Mouse (Mus musculus) midbrain, postnatal 0 days (tissue): Measurements from ENCODE around the gene Adnp. TPM values are rescaled to one million over a fixed set of nuclear protein-coding genes. Genes with fewer than 3 reads are reported as not detected.
A peak's percentile ranks its signal among the peaks of the same experiment; 100 is the strongest.

Experiments used
- ATAC-seq: fragments of 200-750 bp; cut with Nextera tagmentation; 2 replicates; pipeline ENCODE4 v1.8.0; 2017; ENCODE audit warnings: moderate number of reproducible peaks, mild to moderate bottlenecking, moderate TSS enrichment, moderate library complexity; ENCODE audit not compliant: low FRiP score
- DNase-seq: peaks from one replicate; pipeline ENCODE4 v3.0.0-alpha.2; 2015; ENCODE audit warnings: low spot score
- H3K27ac ChIP-seq: fragments of 300-500 bp; sonication (generic); 2 replicates; pipeline ENCODE4 v1.5.1; 2014; ENCODE audit warnings: low read depth, mild to moderate bottlenecking, low read length, mixed read lengths
- H3K27me3 ChIP-seq: fragments of 300-500 bp; sonication (generic); 2 replicates; pipeline ENCODE4 v1.6.1; 2014; ENCODE audit warnings: low read length, control low read depth, mixed read lengths; ENCODE audit not compliant: insufficient read depth
- H3K36me3 ChIP-seq: fragments of 300-500 bp; sonication (generic); 2 replicates; pipeline ENCODE4 v1.6.1; 2014; ENCODE audit warnings: low read length, control low read depth, mixed read lengths; ENCODE audit not compliant: insufficient read depth
- H3K4me1 ChIP-seq: fragments of 300-500 bp; sonication (generic); 2 replicates; pipeline ENCODE4 v1.6.1; 2014; ENCODE audit warnings: mild to moderate bottlenecking, control low read depth, antibody characterized with exemption, low read length, mixed read lengths; ENCODE audit not compliant: insufficient read depth
- H3K4me2 ChIP-seq: fragments of 300-500 bp; sonication (generic); 2 replicates; pipeline ENCODE4 v1.6.1; 2014; ENCODE audit warnings: low read depth, mild to moderate bottlenecking, low read length, mixed read lengths; ENCODE audit not compliant: poor library complexity, severe bottlenecking
- H3K4me3 ChIP-seq: fragments of 300-500 bp; sonication (generic); 2 replicates; pipeline ENCODE4 v1.5.1; 2014; ENCODE audit warnings: low read depth, mild to moderate bottlenecking, low read length, moderate library complexity
- H3K9ac ChIP-seq: fragments of 300-500 bp; sonication (generic); replicated peaks from 2 replicates; pipeline ENCODE4 v1.6.1; 2014; ENCODE audit warnings: mild to moderate bottlenecking, low read length, moderate library complexity, mixed read lengths; ENCODE audit not compliant: poor library complexity, severe bottlenecking
- H3K9me3 ChIP-seq: fragments of 300-500 bp; sonication (generic); 2 replicates; pipeline ENCODE4 v1.6.1; 2016; ENCODE audit warnings: low read length, control low read depth
- CTCF ChIP-seq: IDR thresholded peaks from 2 replicates; pipeline ENCODE4 v1.5.1; 2016; ENCODE audit warnings: antibody characterized with exemption, mild to moderate bottlenecking
- WGBS: fragments of 180-500 bp; shearing (Covaris S2); extraction: QIAGEN DNeasy Blood & Tissue Kit; methylation state at CpG from one replicate; pipeline ENCODE4 v1.1.7; 2014; 5-methylcytosine and 5-hydroxymethylcytosine counted together
- polyA plus RNA-seq: library from polyadenylated mRNA; unstranded; fragments of >200 nt; fragmentation: Nextera tagmentation; extraction: Ambion mirVana; gene quantifications from 2 replicates; pipeline ENCODE4 v1.2.1, GENCODE M21; 2015
- total RNA-seq: library from RNA; depleted of rRNA; stranded (reverse); fragments of >200 nt; gene quantifications from 2 replicates; pipeline ENCODE4 v1.2.3, GENCODE M21; 2014; rRNA removed

Gene Adnp
- total RNA-seq (24.9 and 56.5 TPM in 2 replicates), polyA plus RNA-seq (10.3 and 15.4 TPM in 2 replicates)

GRCm38 (mm10) chr2:168206725-168207644 is at the start of gene Adnp:
Adnp (minus strand) TSS chr2:168207112.
- Histone ChIP-seq H3K27ac (peak within 1 kb of the TSS; percentile 96), H3K9ac (peak within 1 kb of the TSS; percentile 98), H3K4me3 (peak within 1 kb of the TSS; percentile 76), H3K4me1 (peaks cover 14% of the 10 kb centered on the region), H3K27me3 (no peaks in the 10 kb centered on the region), H3K36me3 (peaks cover 16% of the 10 kb centered on the region; the same call in 1 of the 2 replicates), H3K4me2 (peak within 1 kb of the TSS; percentile 62), H3K9me3 (no peaks in the 10 kb centered on the region)
- DNase-seq, result peak; percentile 98
- WGBS, result under 1% methylated on average over 48 of the region's 89 CpGs
- ATAC-seq, result peak; percentile 92
- peak; percentile 92 for TF ChIP-seq CTCF

- DNase-seq (no peak), ATAC-seq (no peak)
- Histone ChIP-seq H3K27me3 (no peaks in the 10 kb centered on the region), H3K36me3 (no peaks in the 10 kb centered on the region), H3K4me1 (no peaks in the 10 kb centered on the region), H3K9me3 (no peaks in the 10 kb centered on the region), H3K27ac (no peak overlapping the region), H3K4me2 (no peak overlapping the region), H3K9ac (no peak overlapping the region), H3K4me3 (no peak overlapping the region)
- WGBS, result 79% methylated on average over 3 of the region's 3 CpGs
- TF ChIP-seq CTCF, result no peak
Observed at GRCm38 (mm10) chr2:168256506-168256905, 49.6 kb upstream of the Adnp start.

GRCm38 (mm10) chr2:168253822-168254221 is 46.9 kb upstream of the Adnp start:
- no peak; the same call in 1 of the 2 replicates for ATAC-seq
- Histone ChIP-seq H3K9me3 (no peaks in the 10 kb centered on the region), H3K27me3 (no peaks in the 10 kb centered on the region), H3K27ac (no peak overlapping the region), H3K4me1 (no peaks in the 10 kb centered on the region), H3K4me3 (no peak overlapping the region), H3K4me2 (no peak overlapping the region), H3K36me3 (no peaks in the 10 kb centered on the region), H3K9ac (no peak overlapping the region)
- DNase-seq, result peak; percentile 78
- 66% methylated on average over 7 of the region's 7 CpGs for WGBS
- peak; percentile 42 for TF ChIP-seq CTCF

GRCm38 (mm10) chr2:168252639-168253292 is 45.9 kb upstream of the Adnp start:
- Histone ChIP-seq H3K36me3 (no peaks in the 10 kb centered on the region), H3K27me3 (no peaks in the 10 kb centered on the region), H3K4me1 (no peaks in the 10 kb centered on the region), H3K4me3 (no peak overlapping the region), H3K4me2 (no peak overlapping the region), H3K9ac (no peak overlapping the region), H3K9me3 (no peaks in the 10 kb centered on the region), H3K27ac (no peak overlapping the region)
- WGBS, result 14% methylated on average over 16 of the region's 16 CpGs
- ATAC-seq (no peak), DNase-seq (peak; percentile 59)
- peak; percentile 80 for TF ChIP-seq CTCF

GRCm38 (mm10) chr2:168250270-168250669 is 43.4 kb upstream of the Adnp start:
- Histone ChIP-seq H3K36me3 (no peaks in the 10 kb centered on the region), H3K9me3 (no peaks in the 10 kb centered on the region), H3K27ac (no peak overlapping the region), H3K4me2 (no peak overlapping the region), H3K27me3 (no peaks in the 10 kb centered on the region), H3K9ac (no peak overlapping the region), H3K4me1 (no peaks in the 10 kb centered on the region), H3K4me3 (no peak overlapping the region)
- ATAC-seq (peak; percentile 32; the same call in 1 of the 2 replicates), DNase-seq (peak; percentile 90)
- 18% methylated on average over 8 of the region's 8 CpGs for WGBS
- TF ChIP-seq CTCF, result peak; percentile 98
